Comparison of ENCODE assay signal across 8 mouse cellular contexts in genomic region chr13:35905378-35905777, GRCm38 (mm10). TPM values are rescaled to one million over a fixed set of nuclear protein-coding genes. Genes with fewer than 3 reads are reported as not detected.
DNase-seq lines count a peak whose midpoint lies in the region; ATAC-seq and TF ChIP-seq lines count a peak whose summit lies in the region.

No protein-coding gene starts in this region.

- no peaks in the 10 kb centered on the region for H3K9me3 ChIP-seq in kidney, embryonic 14.5 days (ENCODE audit: control insufficient read depth, low read length)
- no peaks in the 10 kb centered on the region for H3K9me3 ChIP-seq in heart, postnatal 0 days (replicated peaks; ENCODE audit: control insufficient read depth, low read length)
- H3K9me3 ChIP-seq in liver, embryonic 14.5 days (ENCODE audit: control insufficient read depth, low read length), result no peaks in the 10 kb centered on the region
- H3K9me3 ChIP-seq in stomach, embryonic 16.5 days (replicated peaks; ENCODE audit: control insufficient read depth, low read length), result no peaks in the 10 kb centered on the region

- no peak for DNase-seq in kidney, adult 9 months
- DNase-seq in heart, postnatal 0 days (ENCODE audit: low spot score), result no peak
- peak in 2 of 3 experiments; percentile 3 to 10 for DNase-seq in liver, embryonic 14.5 days (ENCODE audit: low read depth in 3 of 3, low spot score in 3 of 3)
- no peak for DNase-seq in c-Kit-positive CD71-positive TER-119-positive erythroid progenitor cells, embryonic 14.5 days (ENCODE audit: low spot score)
- DNase-seq in urinary bladder, postnatal 4 days (ENCODE audit: low spot score in 2 of 2), result no peak

- peak overlapping the region; percentile 71 for H3K4me3 ChIP-seq in kidney, embryonic 14.5 days (ENCODE audit: low read length)
- peak overlapping the region; percentile 54 for H3K4me3 ChIP-seq in heart, postnatal 0 days (ENCODE audit: low read depth, low read length)
- H3K4me3 ChIP-seq in liver, embryonic 14.5 days (ENCODE audit: insufficient read depth in 1 of 2, low read depth in 2 of 2, low read length in 2 of 2), result peak overlapping the region; percentile 65 to 99
- peak overlapping the region; percentile 90 for H3K4me3 ChIP-seq in stomach, embryonic 16.5 days (replicated peaks; ENCODE audit: low read length)

- H3K4me1 ChIP-seq in kidney, embryonic 14.5 days (ENCODE audit: control insufficient read depth, insufficient read depth, low read length), result no peaks in the 10 kb centered on the region
- H3K4me1 ChIP-seq in heart, postnatal 0 days (ENCODE audit: control insufficient read depth, insufficient read depth), result no peaks in the 10 kb centered on the region
- H3K4me1 ChIP-seq in liver, embryonic 14.5 days (replicated peaks; ENCODE audit: control insufficient read depth in 2 of 2, insufficient read depth in 2 of 2, low read length in 1 of 2), result 0 out of 4 replicates have a peak, but pooled peaks cover 0 to 5% of the 10 kb centered on the region in 2 experiments
- peaks cover 3% of the 10 kb centered on the region; the same call in 1 of the 2 replicates for H3K4me1 ChIP-seq in stomach, embryonic 16.5 days (ENCODE audit: control insufficient read depth, insufficient read depth, low read length)

- peak overlapping the region; percentile 49 for H3K4me2 ChIP-seq in kidney, embryonic 14.5 days (replicated peaks; ENCODE audit: low read depth, low read length)
- peak overlapping the region; percentile 82 for H3K4me2 ChIP-seq in heart, postnatal 0 days (ENCODE audit: low read depth, low read length)
- peak overlapping the region; percentile 72 for H3K4me2 ChIP-seq in liver, embryonic 14.5 days (ENCODE audit: low read depth)
- H3K4me2 ChIP-seq in stomach, embryonic 16.5 days (ENCODE audit: low read depth, low read length), result peak overlapping the region; percentile 75

- peak overlapping the region; percentile 66 for H3K9ac ChIP-seq in kidney, embryonic 14.5 days (ENCODE audit: low read depth, low read length)
- peak overlapping the region; percentile 55 for H3K9ac ChIP-seq in heart, postnatal 0 days (replicated peaks; ENCODE audit: low read depth, low read length)
- peak overlapping the region; percentile 11 for H3K9ac ChIP-seq in liver, embryonic 14.5 days (replicated peaks)
- peak overlapping the region; percentile 78 for H3K9ac ChIP-seq in stomach, embryonic 16.5 days (ENCODE audit: low read length)

- no peaks in the 10 kb centered on the region for H3K27me3 ChIP-seq in kidney, embryonic 14.5 days (ENCODE audit: control insufficient read depth, insufficient read depth, low read length)
- no peaks in the 10 kb centered on the region for H3K27me3 ChIP-seq in heart, postnatal 0 days (ENCODE audit: control insufficient read depth, insufficient read depth, low read length)
- H3K27me3 ChIP-seq in liver, embryonic 14.5 days (ENCODE audit: control insufficient read depth, insufficient read depth, low read length), result no peaks in the 10 kb centered on the region
- H3K27me3 ChIP-seq in stomach, embryonic 16.5 days (ENCODE audit: control insufficient read depth, insufficient read depth, low read length), result no peaks in the 10 kb centered on the region

- no peaks in the 10 kb centered on the region for H3K36me3 ChIP-seq in kidney, embryonic 14.5 days (ENCODE audit: control insufficient read depth, insufficient read depth, low read length)
- no peaks in the 10 kb centered on the region for H3K36me3 ChIP-seq in heart, postnatal 0 days (replicated peaks; ENCODE audit: control insufficient read depth, insufficient read depth, low read length)
- no peaks in the 10 kb centered on the region for H3K36me3 ChIP-seq in liver, embryonic 14.5 days (replicated peaks; ENCODE audit: control insufficient read depth, insufficient read depth, low read depth)
- no peaks in the 10 kb centered on the region; the same call in 1 of the 2 replicates for H3K36me3 ChIP-seq in stomach, embryonic 16.5 days (ENCODE audit: control insufficient read depth, insufficient read depth, low read length)

- under 1% methylated on average over 13 of the region's 13 CpGs for WGBS in kidney, embryonic 14.5 days
- 2% methylated on average over 13 of the region's 13 CpGs for WGBS in heart, postnatal 0 days
- 2% methylated on average over 13 of the region's 13 CpGs for WGBS in liver, embryonic 14.5 days (ENCODE audit: insufficient replicate concordance)
- 1% methylated on average over 13 of the region's 13 CpGs for WGBS in stomach, embryonic 16.5 days

- H3K27ac ChIP-seq in kidney, embryonic 14.5 days (ENCODE audit: low read depth, low read length), result no peak overlapping the region
- H3K27ac ChIP-seq in heart, postnatal 0 days (ENCODE audit: low read depth), result 0 out of 2 replicates have a peak overlapping the region, but pooled peaks have one; percentile 18
- H3K27ac ChIP-seq in liver, embryonic 14.5 days, result no peak overlapping the region
- no peak overlapping the region for H3K27ac ChIP-seq in stomach, embryonic 16.5 days (ENCODE audit: low read length)

- TF ChIP-seq CTCF in heart, postnatal 0 days (IDR thresholded peaks at IDR 0.05; ENCODE audit: low read depth), result no peak
- no peak for TF ChIP-seq CTCF in liver, embryonic 14.5 days (IDR thresholded peaks at IDR 0.05; ENCODE audit: low read depth)

- no peak for ATAC-seq in kidney, embryonic 14.5 days (ENCODE audit: low FRiP score, low TSS enrichment)
- 0 out of 2 replicates have a peak, but pooled peaks have one; percentile 3 for ATAC-seq in common myeloid progenitor, adult 5-6 weeks (replicated peaks; ENCODE audit: low read depth, poor library complexity, severe bottlenecking)
- ATAC-seq in heart, postnatal 0 days (ENCODE audit: insufficient read depth, low read depth), result no peak
- no peak for ATAC-seq in liver, embryonic 14.5 days (ENCODE audit: insufficient read depth)
- ATAC-seq in stomach, embryonic 16.5 days (ENCODE audit: insufficient read depth, low FRiP score), result no peak

- TF ChIP-seq EP300 in heart, postnatal 0 days (IDR thresholded peaks at IDR 0.05; ENCODE audit: low read depth), result no peak
- TF ChIP-seq EP300 in liver, embryonic 14.5 days (IDR thresholded peaks at IDR 0.05; ENCODE audit: low read depth), result no peak

RNA-seq across cellular contexts. Expression of gene Rpp40, which starts 0.8 kb away (rescaled TPM):
- 18.4 and 24.5 TPM in 2 replicates for polyA plus RNA-seq in kidney, embryonic 14.5 days (2014; fragmentation: Nextera tagmentation; extraction: Ambion mirVana)
- 15.9 and 16.5 TPM in 2 replicates for total RNA-seq in common myeloid progenitor, adult 5-6 weeks (2017)
- 5.9 TPM in 2 replicates for total RNA-seq in heart, postnatal 0 days (2014; rRNA removed; ENCODE audit: low replicate concordance)
- polyA plus RNA-seq in heart, postnatal 0 days (2015; fragmentation: Nextera tagmentation; extraction: Ambion mirVana), result 7.5 and 10.9 TPM in 2 replicates
- polyA plus RNA-seq in liver, embryonic 14.5 days (2012; rRNA removed), result 2.5 and 4.3 TPM in 2 replicates
- 8.8 and 10.3 TPM in 2 replicates for polyA plus RNA-seq in liver, embryonic 14.5 days (2014; fragmentation: Nextera tagmentation; extraction: Ambion mirVana)
- polyA plus RNA-seq in stomach, embryonic 16.5 days (2015; fragmentation: Nextera tagmentation; extraction: Ambion mirVana), result 15.7 and 16.5 TPM in 2 replicates

RNA-seq across cellular contexts. Expression of gene Ppp1r3g, which starts 53.3 kb away (rescaled TPM):
- 0.31 and 0.41 TPM in 2 replicates for polyA plus RNA-seq in kidney, embryonic 14.5 days (2014; fragmentation: Nextera tagmentation; extraction: Ambion mirVana)
- not detected in 2 replicates for total RNA-seq in common myeloid progenitor, adult 5-6 weeks (2017)
- total RNA-seq in heart, postnatal 0 days (2014; rRNA removed; ENCODE audit: low replicate concordance), result 2.7 and 11.8 TPM in 2 replicates
- 2.5 TPM in 2 replicates for polyA plus RNA-seq in heart, postnatal 0 days (2015; fragmentation: Nextera tagmentation; extraction: Ambion mirVana)
- polyA plus RNA-seq in liver, embryonic 14.5 days (2012; rRNA removed), result 0.25 and 0.35 TPM in 2 replicates
- 0.35 and 0.63 TPM in 2 replicates for polyA plus RNA-seq in liver, embryonic 14.5 days (2014; fragmentation: Nextera tagmentation; extraction: Ambion mirVana)
- polyA plus RNA-seq in stomach, embryonic 16.5 days (2015; fragmentation: Nextera tagmentation; extraction: Ambion mirVana), result 0.34 and 0.37 TPM in 2 replicates

Comparison
In these comparisons a context has a peak if more than half of its experiments do, and no peak if none do; other contexts are left out.
1. H3K9ac ChIP-seq: peak in every context shown above with its lines; median percentile 78 in stomach, embryonic 16.5 days; 66 in kidney, embryonic 14.5 days; 55 in heart, postnatal 0 days; 11 in liver, embryonic 14.5 days.
2. DNase-seq: peak in liver, embryonic 14.5 days (2 of 3); none in kidney, adult 9 months (single experiment), heart, postnatal 0 days (single experiment), c-Kit-positive CD71-positive TER-119-positive erythroid progenitor cells, embryonic 14.5 days (single experiment) and urinary bladder, postnatal 4 days (0 of 2).
3. Peak in every context shown above with its lines, with median percentiles within 50 percentile points of each other: H3K4me2 ChIP-seq and H3K4me3 ChIP-seq.